Mouse (Mus musculus): ENCODE measurements around the gene Armc10. TPM values are rescaled to one million over a fixed set of nuclear protein-coding genes. Genes with fewer than 3 reads are reported as not detected.

Gene Armc10
- polyA plus RNA-seq, 1 experiment from 2014 or later, result 93.1 TPM

- Histone ChIP-seq H3K27me3 (ENCODE audit: control insufficient read depth, insufficient read depth, low read length) (no peaks in the 10 kb centered on the region), H3K4me2 (no peak overlapping the region), H3K4me1 (ENCODE audit: control insufficient read depth, insufficient read depth, low read length) (0 out of 2 replicates have a peak, but pooled peaks cover 2% of the 10 kb centered on the region), H3K9ac (ENCODE audit: low read length) (no peak overlapping the region), H3K27ac (ENCODE audit: low read depth, low read length) (no peak overlapping the region), H3K4me3 (ENCODE audit: low read depth, low read length) (no peak overlapping the region), H3K36me3 (ENCODE audit: control insufficient read depth, insufficient read depth, low read length) (no peaks in the 10 kb centered on the region), H3K9me3 (ENCODE audit: control insufficient read depth, low read length) (no peaks in the 10 kb centered on the region)
- DNase-seq (ENCODE audit: low spot score, missing footprints), result peak; percentile 92
- WGBS, result 0% methylated on average over 1 of the region's 1 CpGs
- no peak for ATAC-seq (ENCODE audit: low FRiP score)
Measured at GRCm38 (mm10) chr5:21640961-21641360, 4.7 kb upstream of the Armc10 start.

GRCm38 (mm10) chr5:21643606-21644005 lies 2.0 kb upstream of the Armc10 start:
- no peak for ATAC-seq (ENCODE audit: low FRiP score)
- 50% methylated on average over 1 of the region's 1 CpGs for whole genome bisulfite sequencing

GRCm38 (mm10) chr5:21644891-21645438 lies 648 bp upstream of the Armc10 start:
- Histone ChIP-seq H3K4me3 (ENCODE audit: low read depth, low read length) (peak overlapping the region; percentile 86), H3K36me3 (ENCODE audit: control insufficient read depth, insufficient read depth, low read length) (peaks cover 6% of the 10 kb centered on the region; the same call in 1 of the 2 replicates), H3K9me3 (ENCODE audit: control insufficient read depth, low read length) (no peaks in the 10 kb centered on the region), H3K4me1 (ENCODE audit: control insufficient read depth, insufficient read depth, low read length) (peaks cover 12% of the 10 kb centered on the region), H3K27me3 (ENCODE audit: control insufficient read depth, insufficient read depth, low read length) (no peaks in the 10 kb centered on the region), H3K9ac (ENCODE audit: low read length) (peak overlapping the region; percentile 55), H3K27ac (ENCODE audit: low read depth, low read length) (peak overlapping the region; percentile 44; the same call in 1 of the 2 replicates), H3K4me2 (peak overlapping the region; percentile 80)
- ATAC-seq (ENCODE audit: low FRiP score) (peak; percentile 12; the same call in 1 of the 2 replicates), DNase-seq (ENCODE audit: low spot score, missing footprints) (no peak)
- WGBS, result 10% methylated on average over 14 of the region's 14 CpGs

More at GRCm38 (mm10) chr5:21643606-21644005, 2.0 kb upstream of the Armc10 start:
- Histone ChIP-seq H3K4me1 (ENCODE audit: control insufficient read depth, insufficient read depth, low read length) (peaks cover 12% of the 10 kb centered on the region), H3K4me2 (no peak overlapping the region), H3K4me3 (ENCODE audit: low read depth, low read length) (no peak overlapping the region), H3K36me3 (ENCODE audit: control insufficient read depth, insufficient read depth, low read length) (peaks cover 3% of the 10 kb centered on the region; the same call in 1 of the 2 replicates), H3K9me3 (ENCODE audit: control insufficient read depth, low read length) (no peaks in the 10 kb centered on the region), H3K27me3 (ENCODE audit: control insufficient read depth, insufficient read depth, low read length) (no peaks in the 10 kb centered on the region), H3K9ac (ENCODE audit: low read length) (no peak overlapping the region), H3K27ac (ENCODE audit: low read depth, low read length) (no peak overlapping the region)
- peak; percentile 54 for DNase-seq (ENCODE audit: low spot score, missing footprints)

GRCm38 (mm10) chr5:21646133-21646491 lies 499 bp downstream of the Armc10 start:
- Histone ChIP-seq H3K9me3 (ENCODE audit: control insufficient read depth, low read length) (no peaks in the 10 kb centered on the region), H3K27me3 (ENCODE audit: control insufficient read depth, insufficient read depth, low read length) (no peaks in the 10 kb centered on the region), H3K27ac (ENCODE audit: low read depth, low read length) (peak overlapping the region; percentile 89), H3K4me1 (ENCODE audit: control insufficient read depth, insufficient read depth, low read length) (peaks cover 12% of the 10 kb centered on the region), H3K4me3 (ENCODE audit: low read depth, low read length) (peak overlapping the region; percentile 86), H3K4me2 (peak overlapping the region; percentile 80), H3K9ac (ENCODE audit: low read length) (peak overlapping the region; percentile 93), H3K36me3 (ENCODE audit: control insufficient read depth, insufficient read depth, low read length) (peaks cover 12% of the 10 kb centered on the region; the same call in 1 of the 2 replicates)
- WGBS, result under 1% methylated on average over 25 of the region's 25 CpGs
- ATAC-seq (ENCODE audit: low FRiP score) (no peak), DNase-seq (ENCODE audit: low spot score, missing footprints) (no peak)

DNA sequence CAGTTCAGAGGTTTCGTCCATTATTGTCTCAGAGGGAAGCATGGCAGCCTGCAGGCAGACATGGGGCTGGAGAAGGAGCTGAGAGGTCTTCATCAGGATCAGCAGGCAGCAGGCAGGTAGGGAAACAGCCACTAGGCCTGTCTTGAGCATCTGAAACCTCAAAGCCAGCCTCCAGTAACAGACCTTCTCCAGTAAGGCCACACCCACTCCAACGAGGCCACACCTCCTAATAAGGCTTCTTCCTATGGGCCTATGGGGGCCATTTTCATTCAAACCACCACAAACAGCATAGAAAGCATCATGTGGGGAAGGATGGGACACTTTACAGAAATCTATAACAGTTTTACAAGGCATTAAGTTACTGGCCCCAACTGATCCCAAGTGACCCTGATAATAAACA lies 5.1 kb downstream of the Armc10 start:
- Histone ChIP-seq H3K4me3 (ENCODE audit: low read depth, low read length) (no peak overlapping the region), H3K4me1 (ENCODE audit: control insufficient read depth, insufficient read depth, low read length) (peaks cover 10% of the 10 kb centered on the region), H3K9ac (ENCODE audit: low read length) (no peak overlapping the region), H3K9me3 (ENCODE audit: control insufficient read depth, low read length) (no peaks in the 10 kb centered on the region), H3K27me3 (ENCODE audit: control insufficient read depth, insufficient read depth, low read length) (no peaks in the 10 kb centered on the region), H3K36me3 (ENCODE audit: control insufficient read depth, insufficient read depth, low read length) (peaks cover 22% of the 10 kb centered on the region), H3K27ac (ENCODE audit: low read depth, low read length) (no peak overlapping the region), H3K4me2 (no peak overlapping the region)
- DNase-seq (ENCODE audit: low spot score, missing footprints) (peak; percentile 41), ATAC-seq (ENCODE audit: low FRiP score) (no peak)
- 82% methylated on average over 2 of the region's 2 CpGs for WGBS

GRCm38 (mm10) chr5:21651885-21652612 lies 6.4 kb downstream of the Armc10 start:
- H3K9me3 ChIP-seq (ENCODE audit: control insufficient read depth, low read length), result no peaks in the 10 kb centered on the region
- DNase-seq (ENCODE audit: low spot score, missing footprints), result peak; percentile 41
- ATAC-seq (ENCODE audit: low FRiP score), result no peak
- no peak overlapping the region for H3K27ac ChIP-seq (ENCODE audit: low read depth, low read length)
- no peak overlapping the region for H3K4me2 ChIP-seq
- no peak overlapping the region for H3K4me3 ChIP-seq (ENCODE audit: low read depth, low read length)
- H3K4me1 ChIP-seq (ENCODE audit: control insufficient read depth, insufficient read depth, low read length), result peaks cover 4% of the 10 kb centered on the region
- 92% methylated on average over 7 of the region's 7 CpGs for WGBS
- H3K9ac ChIP-seq (ENCODE audit: low read length), result no peak overlapping the region
- H3K36me3 ChIP-seq (ENCODE audit: control insufficient read depth, insufficient read depth, low read length), result peaks cover 22% of the 10 kb centered on the region
- H3K27me3 ChIP-seq (ENCODE audit: control insufficient read depth, insufficient read depth, low read length), result no peaks in the 10 kb centered on the region

- Histone ChIP-seq H3K9ac (ENCODE audit: low read length) (no peak overlapping the region), H3K27me3 (ENCODE audit: control insufficient read depth, insufficient read depth, low read length) (no peaks in the 10 kb centered on the region), H3K4me1 (ENCODE audit: control insufficient read depth, insufficient read depth, low read length) (no peaks in the 10 kb centered on the region), H3K9me3 (ENCODE audit: control insufficient read depth, low read length) (no peaks in the 10 kb centered on the region), H3K27ac (ENCODE audit: low read depth, low read length) (no peak overlapping the region), H3K4me3 (ENCODE audit: low read depth, low read length) (no peak overlapping the region), H3K4me2 (no peak overlapping the region), H3K36me3 (ENCODE audit: control insufficient read depth, insufficient read depth, low read length) (peaks cover 11% of the 10 kb centered on the region)
- WGBS, result 94% methylated on average over 9 of the region's 9 CpGs
- DNase-seq (ENCODE audit: low spot score, missing footprints), result no peak
- no peak for ATAC-seq (ENCODE audit: low FRiP score)
Measured at GRCm38 (mm10) chr5:21656912-21657311, 11.3 kb downstream of the Armc10 start.

DNA sequence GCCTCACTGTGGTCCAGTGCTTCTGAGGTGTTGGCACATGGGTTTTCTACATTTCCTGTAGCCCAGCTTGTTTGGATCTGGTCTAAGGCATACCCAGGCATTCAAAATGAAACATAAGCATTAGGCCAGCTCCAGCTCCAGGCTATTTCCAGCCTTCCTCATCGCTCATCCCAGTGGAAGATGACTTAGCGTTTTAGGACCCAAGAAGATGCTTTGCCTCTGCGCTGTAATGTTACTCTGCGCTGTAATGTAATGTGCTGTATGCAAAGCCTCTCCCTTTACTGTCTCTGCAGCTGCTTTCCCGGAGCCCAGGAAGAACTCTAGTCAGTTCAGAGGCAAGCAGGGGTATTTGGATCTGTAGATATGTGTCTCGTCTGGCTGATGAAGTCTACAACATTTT lies 12.4 kb downstream of the Armc10 start:
- 94% methylated on average over 6 of the region's 6 CpGs for WGBS
- no peak for DNase-seq (ENCODE audit: low spot score, missing footprints)
- Histone ChIP-seq H3K27me3 (ENCODE audit: control insufficient read depth, insufficient read depth, low read length) (no peaks in the 10 kb centered on the region), H3K9ac (ENCODE audit: low read length) (no peak overlapping the region), H3K4me1 (ENCODE audit: control insufficient read depth, insufficient read depth, low read length) (no peaks in the 10 kb centered on the region), H3K36me3 (ENCODE audit: control insufficient read depth, insufficient read depth, low read length) (peaks cover 9% of the 10 kb centered on the region), H3K9me3 (ENCODE audit: control insufficient read depth, low read length) (no peaks in the 10 kb centered on the region), H3K4me2 (no peak overlapping the region), H3K4me3 (ENCODE audit: low read depth, low read length) (no peak overlapping the region), H3K27ac (ENCODE audit: low read depth, low read length) (no peak overlapping the region)
- no peak for ATAC-seq (ENCODE audit: low FRiP score)

DNA sequence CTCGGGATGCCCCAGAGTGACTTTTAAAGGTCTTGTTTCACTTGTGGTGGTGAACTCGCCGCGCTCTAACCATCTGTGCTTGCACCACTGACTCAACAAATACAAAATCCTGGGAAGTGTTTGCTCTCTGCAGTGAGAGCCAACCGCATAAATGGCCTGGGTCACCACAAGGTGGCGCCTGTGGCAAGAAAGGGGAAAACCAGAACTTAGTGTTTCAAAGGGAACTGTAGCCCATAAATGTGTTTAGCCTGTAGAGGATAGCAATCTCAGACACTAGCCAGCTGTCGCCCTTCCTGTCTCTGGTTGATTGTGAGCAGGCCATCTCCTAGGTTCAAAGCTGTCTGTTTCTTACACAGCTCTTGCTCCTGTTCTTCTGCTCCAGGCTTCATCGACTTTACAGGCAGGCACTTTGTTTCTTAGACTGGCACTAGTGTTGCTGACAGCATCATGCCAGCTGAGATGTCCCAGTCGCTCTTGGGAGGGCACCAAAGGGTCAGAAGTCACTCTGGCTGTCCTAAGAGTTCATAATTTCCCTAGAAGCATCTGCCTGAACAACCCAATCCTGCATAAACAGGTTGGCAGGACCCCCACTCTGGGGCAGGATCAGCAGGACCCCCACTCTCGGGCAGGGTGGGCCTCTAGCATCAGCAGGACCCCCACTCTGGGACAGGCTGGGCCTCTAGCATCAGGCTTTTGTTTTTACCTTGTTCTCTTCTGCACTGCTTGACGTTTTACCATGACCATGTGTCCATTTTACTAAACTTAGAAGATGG lies 13.2 kb downstream of the Armc10 start:
- Histone ChIP-seq H3K9me3 (ENCODE audit: control insufficient read depth, low read length) (no peaks in the 10 kb centered on the region), H3K4me3 (ENCODE audit: low read depth, low read length) (no peak overlapping the region), H3K27ac (ENCODE audit: low read depth, low read length) (no peak overlapping the region), H3K36me3 (ENCODE audit: control insufficient read depth, insufficient read depth, low read length) (peaks cover 7% of the 10 kb centered on the region), H3K4me2 (no peak overlapping the region), H3K4me1 (ENCODE audit: control insufficient read depth, insufficient read depth, low read length) (no peaks in the 10 kb centered on the region), H3K9ac (ENCODE audit: low read length) (no peak overlapping the region), H3K27me3 (ENCODE audit: control insufficient read depth, insufficient read depth, low read length) (no peaks in the 10 kb centered on the region)
- ATAC-seq (ENCODE audit: low FRiP score) (peak; percentile 71), DNase-seq (ENCODE audit: low spot score, missing footprints) (peak; percentile 97)
- WGBS, result 61% methylated on average over 11 of the region's 11 CpGs
